Mouse (Mus musculus) hematopoietic stem cell, adult 5-6 weeks (primary cell): ENCODE results near the gene Ap3b1. TPM values are rescaled to one million over a fixed set of nuclear protein-coding genes. Genes with fewer than 3 reads are reported as not detected.

Experiments
- ATAC-seq, 2 experiments: fragments of 125-278 bp in 1 of 2; replicated peaks in 1 of 2; 2 replicates each; pipeline ENCODE4 v1.8.0; 2016 to 2017; ENCODE audit warnings: inconsistent platforms in 2 of 2, mild to moderate bottlenecking in 2 of 2, moderate number of reproducible peaks in 2 of 2, low read depth in 1 of 2, moderate TSS enrichment in 1 of 2; ENCODE audit not compliant: low FRiP score in 2 of 2, poor library complexity in 2 of 2, severe bottlenecking in 2 of 2, insufficient read depth in 1 of 2, low TSS enrichment in 1 of 2
- total RNA-seq: library from RNA; stranded (forward); fragments of 172-1452, 232-1000 nt; gene quantifications from 2 replicates; pipeline ENCODE4 v1.2.3, GENCODE M21; 2017

Ap3b1 gene
- total RNA-seq, 1 experiment from 2014 or later, result 107 TPM

GRCm38 (mm10) chr13:94423600-94423999, 64.8 kb downstream of the Ap3b1 start:
- no peak for ATAC-seq

DNA sequence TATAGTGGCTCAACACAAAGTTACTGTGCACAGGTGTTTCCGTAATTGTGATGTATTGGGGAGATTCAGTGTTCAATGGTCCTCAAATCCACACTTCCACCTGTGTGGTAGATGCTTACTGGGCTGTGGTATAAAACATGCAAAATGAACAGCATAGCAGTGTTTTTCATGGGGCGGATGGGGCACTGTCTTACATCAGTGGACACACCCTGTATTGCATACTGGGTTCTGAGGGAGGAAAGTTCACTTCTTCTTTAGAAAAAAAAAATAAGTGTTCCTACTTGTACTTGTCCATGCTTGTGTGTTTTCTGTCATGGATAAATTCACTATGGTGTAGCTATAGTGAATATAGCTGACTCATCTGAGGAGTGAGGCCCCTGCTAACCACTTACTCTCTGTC, 70.8 kb downstream of the Ap3b1 start:
- ATAC-seq, result no peak

DNA sequence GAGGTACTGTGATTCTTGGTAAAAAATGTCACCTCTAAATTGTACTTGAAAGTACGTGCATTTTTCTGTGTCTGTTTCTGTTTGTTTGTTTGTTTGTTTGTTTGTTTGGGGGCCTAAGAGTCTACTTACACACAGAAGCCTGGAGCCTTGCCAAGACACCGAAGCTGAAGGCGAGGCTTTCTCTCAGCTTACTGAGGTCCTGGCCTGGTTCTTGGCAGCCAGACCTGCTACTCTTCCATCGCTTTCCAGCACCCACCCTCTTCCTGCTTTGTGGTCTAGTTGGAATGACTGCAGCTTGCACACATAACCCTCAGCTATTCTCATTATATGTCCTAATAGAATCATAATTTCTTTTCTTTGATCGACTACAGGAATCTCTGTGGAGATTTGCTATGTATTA, 80.6 kb downstream of the Ap3b1 start:
- peak in 1 of 2 experiments; percentile 36; a peak in 2 of 4 replicates for ATAC-seq

DNA sequence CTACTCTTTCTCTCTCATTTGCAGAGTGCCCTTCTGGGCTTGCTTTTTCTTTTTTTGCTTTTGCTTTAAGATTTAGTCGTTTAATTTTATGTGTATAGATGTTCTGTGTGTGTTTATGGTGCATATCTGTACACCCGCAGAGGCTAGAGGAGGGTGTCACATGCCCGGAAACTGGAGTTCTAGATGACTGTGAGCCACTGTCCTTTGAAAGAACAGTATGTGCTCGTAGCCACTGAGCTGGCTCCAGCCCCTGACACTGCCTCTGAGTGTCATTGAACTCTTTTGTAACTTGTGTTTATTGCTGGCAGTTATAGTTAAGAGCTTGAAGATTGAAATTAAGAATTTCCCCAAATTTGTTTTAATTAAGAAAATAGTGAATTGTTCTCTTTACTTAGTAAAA, 82.4 kb downstream of the Ap3b1 start:
- no peak for ATAC-seq

DNA sequence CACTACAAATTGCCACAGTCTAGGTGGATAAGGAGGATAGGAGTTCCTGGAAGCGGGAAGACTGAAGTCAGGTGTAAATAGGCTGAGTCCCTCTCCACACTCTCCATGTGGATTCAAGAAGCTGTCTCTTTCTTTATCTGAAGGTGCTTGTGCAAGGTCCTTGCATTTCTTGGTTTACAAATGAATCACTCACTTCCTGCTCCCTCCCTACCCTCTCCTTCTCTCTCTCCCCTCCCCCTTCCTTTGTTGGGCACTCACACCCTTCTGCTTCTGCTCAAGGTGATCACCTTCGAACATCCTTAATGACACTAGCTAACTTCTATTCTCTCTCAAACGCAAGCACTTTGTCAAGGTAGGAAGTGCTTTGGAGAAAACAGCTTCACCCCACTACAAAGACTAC, 84.7 kb downstream of the Ap3b1 start:
- ATAC-seq, result no peak

DNA sequence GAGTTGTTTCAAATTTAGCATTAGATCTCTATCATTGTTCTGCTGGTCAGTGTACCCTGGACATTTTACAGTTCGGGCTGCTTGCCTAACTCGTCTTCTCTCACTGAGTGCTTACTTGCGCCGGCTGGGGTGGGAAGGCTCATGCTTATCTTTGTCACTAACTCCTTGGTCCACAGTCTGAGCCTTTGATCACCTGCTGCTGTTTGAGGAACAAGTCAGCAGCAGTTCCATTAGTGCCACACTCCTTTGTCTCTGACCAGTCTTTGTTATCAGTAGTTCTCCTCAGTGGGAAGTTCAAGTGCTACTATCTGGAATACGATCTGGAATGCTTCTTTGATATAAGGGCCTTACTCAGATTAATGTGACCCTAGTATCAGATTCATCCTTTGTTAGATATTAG, 86.3 kb downstream of the Ap3b1 start:
- ATAC-seq, result no peak

GRCm38 (mm10) chr13:94447003-94447402, 88.2 kb downstream of the Ap3b1 start:
- ATAC-seq, result no peak

- ATAC-seq, result no peak
Observed at GRCm38 (mm10) chr13:94449593-94449992, 90.8 kb downstream of the Ap3b1 start.

DNA sequence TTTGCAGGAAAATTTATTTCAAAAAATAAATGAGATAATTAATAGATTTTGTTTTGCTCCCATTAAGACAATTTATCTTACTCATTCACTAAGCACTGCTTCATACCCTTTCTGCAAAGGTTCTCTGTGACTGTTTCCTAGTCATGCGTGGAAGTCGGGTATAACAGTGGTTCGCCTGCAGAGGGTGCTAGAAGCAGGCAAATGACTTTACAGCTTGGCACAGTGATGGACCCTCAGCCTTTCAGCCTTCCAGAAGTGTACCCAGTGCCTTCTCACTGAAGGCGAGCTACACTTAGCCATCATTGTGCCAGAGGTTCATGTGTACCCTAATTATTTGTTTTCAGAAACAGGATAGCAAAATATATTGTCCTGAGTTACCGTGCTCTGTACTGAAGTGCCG, 92.5 kb downstream of the Ap3b1 start:
- peak; percentile 37 to 45; a peak in 1 of 4 replicates for ATAC-seq

- ATAC-seq, result no peak
Observed at GRCm38 (mm10) chr13:94454131-94454530, 95.4 kb downstream of the Ap3b1 start.

DNA sequence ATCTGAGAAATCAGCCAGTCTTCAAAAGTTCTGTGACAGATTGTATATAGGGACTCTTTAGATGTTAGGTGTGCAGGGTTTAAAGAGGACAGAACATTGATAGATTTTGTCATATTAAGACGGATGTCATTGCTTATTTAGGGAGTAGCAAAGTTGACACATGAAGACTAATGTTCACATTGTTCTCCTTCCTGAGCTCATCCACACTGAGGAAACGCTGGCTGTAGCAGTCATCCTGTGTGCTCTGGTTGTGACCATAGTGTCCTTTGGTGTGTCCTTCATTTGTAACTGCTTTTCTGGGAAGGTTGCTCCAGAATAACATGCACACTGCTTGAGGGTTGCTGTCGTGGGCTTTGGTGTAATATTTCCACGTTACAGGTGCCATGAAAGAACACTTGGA, 100.4 kb downstream of the Ap3b1 start:
- ATAC-seq, result no peak

GRCm38 (mm10) chr13:94464221-94464620, 105.5 kb downstream of the Ap3b1 start:
- ATAC-seq, result peak; percentile 60 to 65; a peak in 2 of 4 replicates

DNA sequence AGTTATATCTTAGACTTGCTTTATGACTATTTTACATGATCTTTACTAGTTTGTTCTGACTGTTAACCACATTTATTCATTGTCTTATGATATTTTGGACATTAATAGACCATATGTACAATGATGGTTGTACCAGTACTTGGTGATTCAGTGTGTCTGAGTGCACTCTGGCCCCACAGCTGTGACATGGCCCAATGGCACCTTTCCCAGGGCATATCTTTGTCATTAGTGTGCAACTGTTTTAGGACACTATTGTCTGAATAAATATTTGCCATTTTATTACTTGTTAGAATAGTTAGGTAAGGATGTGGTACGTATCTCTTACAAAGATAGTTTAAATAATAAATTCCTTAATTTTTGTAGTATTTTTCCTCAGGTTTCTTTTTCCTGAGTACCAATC, 109.8 kb downstream of the Ap3b1 start:
- ATAC-seq, result no peak

DNA sequence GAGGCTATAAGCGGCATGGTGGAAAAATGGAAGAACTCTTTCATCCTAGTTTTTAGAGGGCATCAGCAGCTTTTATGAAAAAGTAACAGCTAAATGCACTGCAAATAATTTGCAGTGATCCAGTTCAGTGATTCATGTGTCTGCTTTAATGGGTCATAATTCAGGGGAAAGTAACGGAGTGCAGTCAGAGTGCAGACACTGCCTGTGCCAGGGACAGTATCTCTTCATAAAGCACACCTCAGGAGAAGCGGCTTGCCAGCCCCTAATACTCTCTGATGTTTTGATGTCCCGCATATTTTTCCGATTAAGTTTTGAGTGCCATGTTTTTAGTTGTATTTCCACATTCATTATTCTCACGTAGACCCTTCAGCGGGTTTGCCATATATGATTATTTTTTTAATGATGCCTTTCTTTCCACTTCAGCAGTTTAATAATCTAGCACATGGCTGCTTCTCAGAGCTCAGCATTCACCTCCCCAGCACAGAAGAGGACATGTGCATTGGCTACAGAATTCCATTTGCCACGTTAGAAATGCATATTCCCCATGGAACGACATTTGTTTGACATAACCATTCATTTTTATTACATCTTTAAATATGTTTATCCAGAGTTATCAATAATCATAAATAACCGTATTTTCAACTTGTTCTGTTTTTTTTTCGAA, 112.4 kb downstream of the Ap3b1 start:
- ATAC-seq, result no peak

DNA sequence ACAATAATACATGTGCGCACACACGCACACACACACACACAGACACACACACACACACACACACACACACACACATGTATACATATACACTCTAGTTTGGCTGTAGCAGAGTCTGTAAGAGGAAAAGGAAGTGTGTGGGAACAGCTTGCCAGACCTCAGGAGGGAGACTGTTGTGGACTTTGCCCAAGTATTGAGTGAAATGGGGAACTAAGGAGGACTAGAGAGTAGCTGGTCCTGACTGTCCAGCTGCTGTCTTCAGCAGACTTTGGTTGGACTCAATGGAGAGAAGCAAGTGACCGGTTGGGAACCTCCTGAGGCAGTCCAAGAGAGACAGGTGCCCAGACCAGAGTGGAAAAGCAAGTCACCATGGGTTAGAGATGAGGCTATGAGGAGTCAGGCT, 117.4 kb downstream of the Ap3b1 start:
- peak; percentile 80 to 89 for ATAC-seq

GRCm38 (mm10) chr13:94480256-94480655, 121.5 kb downstream of the Ap3b1 start:
- no peak for ATAC-seq

- ATAC-seq, result no peak
Observed at GRCm38 (mm10) chr13:94490684-94491083, 131.9 kb downstream of the Ap3b1 start.

DNA sequence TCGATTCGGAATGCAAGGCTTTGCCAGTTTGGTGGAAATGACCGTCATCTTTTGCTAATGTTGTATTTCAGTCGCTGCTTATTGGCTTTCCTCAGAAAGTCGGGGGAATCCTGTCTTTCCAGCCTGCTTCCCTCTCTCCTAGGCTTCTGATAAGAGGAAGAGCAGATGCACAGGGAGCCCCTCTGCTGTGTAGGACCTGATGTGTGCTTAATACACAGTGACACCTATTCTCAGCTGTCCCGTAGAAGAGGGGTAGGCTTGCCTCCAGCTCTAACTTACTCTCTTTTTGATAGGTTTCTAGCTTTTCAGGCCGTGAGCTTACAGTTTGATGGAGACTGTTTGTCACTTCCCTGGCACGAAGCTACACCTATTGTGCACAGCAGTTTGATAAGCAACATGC, 132.4 kb downstream of the Ap3b1 start:
- no peak for ATAC-seq

GRCm38 (mm10) chr13:94497521-94497920, 138.8 kb downstream of the Ap3b1 start:
- ATAC-seq, result no peak
